Mouse (Mus musculus) left cerebral cortex, postnatal 4 days (tissue): Measurements from ENCODE around the gene Papss1. TPM values are rescaled to one million over a fixed set of nuclear protein-coding genes. Genes with fewer than 3 reads are reported as not detected.

Source experiments
- total RNA-seq, 2 experiments: library from RNA; stranded (reverse); gene quantifications; 2 replicates each; pipeline ENCODE4 v1.2.3; 2021

Papss1 gene
- total RNA-seq, 2 experiments from 2014 or later = 94.8 to 101 TPM

Other genes starting within 250 kb of the Papss1 start
- under 1 TPM; 0.90 to 0.93 TPM for gene Sgms2, start 73.4 kb upstream of the Papss1 start, total RNA-seq